Mouse (Mus musculus): ENCODE measurements around the gene Padi3. TPM values are rescaled to one million over a fixed set of nuclear protein-coding genes. Genes with fewer than 3 reads are reported as not detected.

Padi3 gene
- polyA plus RNA-seq, 1 experiment: 2.8 TPM

GRCm38 (mm10) chr4:140821988-140822387, 11.5 kb upstream of the Padi3 start:
- peaks cover 6% of the 10 kb centered on the region for H3K27me3 ChIP-seq (ENCODE audit: control insufficient read depth, insufficient read depth, insufficient read length)
- H3K79me2 ChIP-seq (ENCODE audit: control insufficient read depth, insufficient read depth): no peaks in the 10 kb centered on the region
- TF ChIP-seq TCF3 (IDR thresholded peaks at IDR 0.05; ENCODE audit: insufficient read length, low read depth) (no peak), MYOG (IDR thresholded peaks at IDR 0.05; ENCODE audit: control insufficient read depth in 1 of 3, insufficient read depth in 1 of 3, insufficient read length in 2 of 3, low read depth in 2 of 3) (no peak), MAX (IDR thresholded peaks at IDR 0.05; ENCODE audit: low read depth) (no peak), POLR2A (IDR thresholded peaks at IDR 0.05; ENCODE audit: insufficient read length, low read depth) (no peak), E2F4 (IDR thresholded peaks at IDR 0.05; ENCODE audit: insufficient read depth) (no peak), REST (IDR thresholded peaks at IDR 0.05; ENCODE audit: insufficient read depth, insufficient read length) (no peak), MYOD1 (IDR thresholded peaks at IDR 0.05; ENCODE audit: control insufficient read depth in 1 of 3, insufficient read length in 2 of 3, low read depth in 2 of 3) (no peak), TCF12 (IDR thresholded peaks at IDR 0.05; ENCODE audit: insufficient read depth, poor library complexity, severe bottlenecking) (no peak), USF1 (IDR thresholded peaks at IDR 0.05; ENCODE audit: low read depth) (no peak), POLR2AphosphoS2 (IDR thresholded peaks at IDR 0.05; ENCODE audit: insufficient read length, low read depth) (no peak), SRF (IDR thresholded peaks at IDR 0.05; ENCODE audit: control insufficient read depth, insufficient read length, low read depth) (no peak), CEBPB (IDR thresholded peaks at IDR 0.05; ENCODE audit: insufficient read depth, poor library complexity, severe bottlenecking) (no peak)
- H3K4me2 ChIP-seq (ENCODE audit: low read depth): no peak overlapping the region
- no peaks in the 10 kb centered on the region for H3K36me3 ChIP-seq (ENCODE audit: control insufficient read depth, insufficient read depth)
- no peak overlapping the region for H3K4me3 ChIP-seq
- H3ac ChIP-seq (ENCODE audit: control insufficient read depth, insufficient read length): no peak overlapping the region

- Histone ChIP-seq H3ac (ENCODE audit: control insufficient read depth, insufficient read length) (no peak overlapping the region), H3K36me3 (ENCODE audit: control insufficient read depth, insufficient read depth) (no peaks in the 10 kb centered on the region), H3K4me2 (ENCODE audit: low read depth) (no peak overlapping the region), H3K79me2 (ENCODE audit: control insufficient read depth, insufficient read depth) (no peaks in the 10 kb centered on the region), H3K27me3 (ENCODE audit: control insufficient read depth, insufficient read depth, insufficient read length) (no peaks in the 10 kb centered on the region), H3K4me3 (no peak overlapping the region)
- TF ChIP-seq USF1 (IDR thresholded peaks at IDR 0.05; ENCODE audit: low read depth) (no peak), MYOD1 (IDR thresholded peaks at IDR 0.05; ENCODE audit: control insufficient read depth in 1 of 3, insufficient read length in 2 of 3, low read depth in 2 of 3) (no peak), TCF12 (IDR thresholded peaks at IDR 0.05; ENCODE audit: insufficient read depth, poor library complexity, severe bottlenecking) (no peak), E2F4 (IDR thresholded peaks at IDR 0.05; ENCODE audit: insufficient read depth) (no peak), POLR2A (IDR thresholded peaks at IDR 0.05; ENCODE audit: insufficient read length, low read depth) (no peak), SRF (IDR thresholded peaks at IDR 0.05; ENCODE audit: control insufficient read depth, insufficient read length, low read depth) (no peak), MAX (IDR thresholded peaks at IDR 0.05; ENCODE audit: low read depth) (no peak), TCF3 (IDR thresholded peaks at IDR 0.05; ENCODE audit: insufficient read length, low read depth) (no peak), CEBPB (IDR thresholded peaks at IDR 0.05; ENCODE audit: insufficient read depth, poor library complexity, severe bottlenecking) (no peak), REST (IDR thresholded peaks at IDR 0.05; ENCODE audit: insufficient read depth, insufficient read length) (no peak)
These were observed 7.0 kb upstream of the Padi3 start for GRCm38 (mm10) chr4:140817413-140817812.

- H3ac ChIP-seq (ENCODE audit: control insufficient read depth, insufficient read length): no peak overlapping the region
- TF ChIP-seq REST (IDR thresholded peaks at IDR 0.05; ENCODE audit: insufficient read depth, insufficient read length) (no peak), SRF (IDR thresholded peaks at IDR 0.05; ENCODE audit: control insufficient read depth, insufficient read length, low read depth) (no peak), MAX (IDR thresholded peaks at IDR 0.05; ENCODE audit: low read depth) (no peak), E2F4 (IDR thresholded peaks at IDR 0.05; ENCODE audit: insufficient read depth) (no peak)
- H3K4me3 ChIP-seq: no peak overlapping the region
- no peaks in the 10 kb centered on the region for H3K79me2 ChIP-seq (ENCODE audit: control insufficient read depth, insufficient read depth)
- H3K36me3 ChIP-seq (ENCODE audit: control insufficient read depth, insufficient read depth): no peaks in the 10 kb centered on the region
- H3K4me2 ChIP-seq (ENCODE audit: low read depth): peak overlapping the region; percentile 34
- H3K27me3 ChIP-seq (ENCODE audit: control insufficient read depth, insufficient read depth, insufficient read length): no peaks in the 10 kb centered on the region
These were observed 5.8 kb upstream of the Padi3 start for GRCm38 (mm10) chr4:140815996-140816917.

- no peaks in the 10 kb centered on the region for H3K27me3 ChIP-seq (ENCODE audit: control insufficient read depth, insufficient read depth, insufficient read length)
- H3ac ChIP-seq (ENCODE audit: control insufficient read depth, insufficient read length): no peak overlapping the region
- H3K4me3 ChIP-seq: no peak overlapping the region
- H3K4me2 ChIP-seq (ENCODE audit: low read depth): no peak overlapping the region
- H3K79me2 ChIP-seq (ENCODE audit: control insufficient read depth, insufficient read depth): no peaks in the 10 kb centered on the region
- no peaks in the 10 kb centered on the region for H3K36me3 ChIP-seq (ENCODE audit: control insufficient read depth, insufficient read depth)
- TF ChIP-seq TCF12 (IDR thresholded peaks at IDR 0.05; ENCODE audit: insufficient read depth, poor library complexity, severe bottlenecking): no peak
- no peak for TF ChIP-seq REST (IDR thresholded peaks at IDR 0.05; ENCODE audit: insufficient read depth, insufficient read length)
- TF ChIP-seq MYOG (IDR thresholded peaks at IDR 0.05; ENCODE audit: control insufficient read depth in 1 of 3, insufficient read depth in 1 of 3, insufficient read length in 2 of 3, low read depth in 2 of 3): no peak
- no peak for TF ChIP-seq CEBPB (IDR thresholded peaks at IDR 0.05; ENCODE audit: insufficient read depth, poor library complexity, severe bottlenecking)
- no peak for TF ChIP-seq USF1 (IDR thresholded peaks at IDR 0.05; ENCODE audit: low read depth)
- no peak for TF ChIP-seq MYOD1 (IDR thresholded peaks at IDR 0.05; ENCODE audit: control insufficient read depth in 1 of 3, insufficient read length in 2 of 3, low read depth in 2 of 3)
- no peak for TF ChIP-seq POLR2AphosphoS2 (IDR thresholded peaks at IDR 0.05; ENCODE audit: insufficient read length, low read depth)
- TF ChIP-seq E2F4 (IDR thresholded peaks at IDR 0.05; ENCODE audit: insufficient read depth): no peak
- TF ChIP-seq POLR2A (IDR thresholded peaks at IDR 0.05; ENCODE audit: insufficient read length, low read depth): no peak
- no peak for TF ChIP-seq MAX (IDR thresholded peaks at IDR 0.05; ENCODE audit: low read depth)
- no peak for TF ChIP-seq SRF (IDR thresholded peaks at IDR 0.05; ENCODE audit: control insufficient read depth, insufficient read length, low read depth)
- no peak for TF ChIP-seq TCF3 (IDR thresholded peaks at IDR 0.05; ENCODE audit: insufficient read length, low read depth)
These were observed 5.0 kb upstream of the Padi3 start for GRCm38 (mm10) chr4:140815496-140815895.
